ENCODE assay signal across 27 mouse cellular contexts in the genomic region with DNA sequence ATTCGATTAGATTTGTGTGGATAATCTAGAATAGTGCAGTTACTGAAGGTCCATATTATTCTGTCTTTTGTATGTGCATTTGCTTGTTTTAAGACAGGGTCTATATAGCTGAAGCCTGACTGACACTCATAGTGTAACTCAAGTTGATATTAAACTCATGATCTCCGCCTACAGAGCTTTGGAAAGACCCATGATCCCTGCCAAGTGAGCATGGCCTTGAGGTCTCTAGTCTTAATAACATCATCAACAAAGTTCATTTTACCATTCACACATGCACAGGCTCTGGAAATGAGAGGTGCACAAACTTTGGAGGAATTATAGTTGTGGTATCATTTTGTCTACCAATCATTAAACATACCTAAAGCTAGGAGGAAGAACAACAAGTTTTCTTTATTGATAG.
"Had no signal": no experiment of that assay in that cellular context is flagged by ENCODE, and none has a peak within 500 bp of the region (broad histone marks: within the 10 kb centered on the region; RNA-seq: fewer than 3 reads in every experiment).

No protein-coding gene starts in this region.

- H3K9ac ChIP-seq: embryonic facial prominence, embryonic 12.5 days; embryonic facial prominence, embryonic 13.5 days; embryonic facial prominence, embryonic 15.5 days; forebrain, embryonic 12.5 days; forebrain, embryonic 13.5 days; forebrain, embryonic 15.5 days; forebrain, postnatal 0 days had no signal

- DNase-seq: cerebellum, adult 8-10 months; cerebellum, adult 9-10 months; cerebellum, adult 9-11 months; cerebellum, postnatal 10 days; cerebellum, postnatal 14 days; cerebellum, postnatal 25 days; cerebellum, postnatal 36 days; embryo, embryonic 11 days; forebrain, postnatal 0 days; gastrocnemius, adult 2 months; gastrocnemius, postnatal 10 days; gastrocnemius, postnatal 14 days; gastrocnemius, postnatal 25 days; gastrocnemius, postnatal 36 days; heart, adult 18-20 months; heart, adult 2 months had no signal

- H3K27ac ChIP-seq: embryonic facial prominence, embryonic 10.5 days; embryonic facial prominence, embryonic 12.5 days; embryonic facial prominence, embryonic 13.5 days; embryonic facial prominence, embryonic 15.5 days; forebrain, embryonic 10.5 days; forebrain, embryonic 12.5 days; forebrain, embryonic 13.5 days; forebrain, embryonic 15.5 days; gastrocnemius, adult 2 months; heart, adult 2 months had no signal

- H3K36me3 ChIP-seq: embryonic facial prominence, embryonic 10.5 days; embryonic facial prominence, embryonic 12.5 days; embryonic facial prominence, embryonic 13.5 days; embryonic facial prominence, embryonic 15.5 days; forebrain, embryonic 10.5 days; forebrain, embryonic 12.5 days; forebrain, embryonic 15.5 days had no signal

- H3K4me1 ChIP-seq: embryonic facial prominence, embryonic 10.5 days; embryonic facial prominence, embryonic 12.5 days; embryonic facial prominence, embryonic 15.5 days; forebrain, embryonic 13.5 days; forebrain, embryonic 15.5 days had no signal

- H3K9me3 ChIP-seq: embryonic facial prominence, embryonic 10.5 days; embryonic facial prominence, embryonic 12.5 days; embryonic facial prominence, embryonic 13.5 days; embryonic facial prominence, embryonic 15.5 days; forebrain, embryonic 10.5 days; forebrain, embryonic 12.5 days; forebrain, embryonic 13.5 days; forebrain, embryonic 15.5 days had no signal

- H3K27me3 ChIP-seq: embryonic facial prominence, embryonic 15.5 days; forebrain, embryonic 13.5 days; forebrain, embryonic 15.5 days had no signal

- H3K4me2 ChIP-seq: embryonic facial prominence, embryonic 12.5 days; embryonic facial prominence, embryonic 13.5 days; embryonic facial prominence, embryonic 15.5 days; forebrain, embryonic 12.5 days; forebrain, embryonic 13.5 days; forebrain, embryonic 15.5 days had no signal

- ATAC-seq: forebrain, embryonic 13.5 days; forebrain, embryonic 14.5 days; forebrain, embryonic 15.5 days; forebrain, embryonic 16.5 days; forebrain, postnatal 0 days had no signal

- H3K4me3 ChIP-seq: embryonic facial prominence, embryonic 10.5 days; embryonic facial prominence, embryonic 12.5 days; embryonic facial prominence, embryonic 13.5 days; embryonic facial prominence, embryonic 15.5 days; erythroblast, embryonic 14.5 days; forebrain, embryonic 10.5 days; forebrain, embryonic 12.5 days; forebrain, embryonic 13.5 days; forebrain, embryonic 15.5 days; gastrocnemius, adult 2 months; heart, adult 2 months had no signal
